Mouse (Mus musculus) lung, postnatal 4 days (tissue): ENCODE data around the gene Olfr572.

ENCODE experiments used
- DNase-seq, 2 experiments: peaks; one replicate each; pipeline ENCODE4 v3.0.0; 2021

Gene Olfr572

DNA sequence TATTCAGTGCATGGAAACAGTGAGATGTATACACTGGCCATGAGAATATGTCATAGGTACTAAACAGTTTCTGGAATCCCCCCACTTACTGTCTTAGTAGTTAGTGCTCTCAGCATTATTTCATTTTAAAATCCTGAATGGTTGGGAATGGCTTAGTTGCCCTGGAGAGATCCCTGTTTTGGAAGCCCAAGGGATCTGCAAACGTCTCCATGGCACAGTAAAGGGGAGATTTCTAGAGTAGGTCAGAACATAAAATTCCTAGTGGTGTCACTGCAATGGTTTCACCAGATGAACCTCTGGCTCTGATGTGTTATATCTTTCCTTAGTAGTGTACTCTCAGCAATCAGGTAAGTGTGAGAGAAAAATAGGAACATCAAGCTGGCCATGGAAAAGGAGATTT is at the start of gene Olfr572:
Gene Olfr572 (plus strand): TSS at position 301 of the 400 bp plus-strand sequence.
- DNase-seq = no peak

DNA sequence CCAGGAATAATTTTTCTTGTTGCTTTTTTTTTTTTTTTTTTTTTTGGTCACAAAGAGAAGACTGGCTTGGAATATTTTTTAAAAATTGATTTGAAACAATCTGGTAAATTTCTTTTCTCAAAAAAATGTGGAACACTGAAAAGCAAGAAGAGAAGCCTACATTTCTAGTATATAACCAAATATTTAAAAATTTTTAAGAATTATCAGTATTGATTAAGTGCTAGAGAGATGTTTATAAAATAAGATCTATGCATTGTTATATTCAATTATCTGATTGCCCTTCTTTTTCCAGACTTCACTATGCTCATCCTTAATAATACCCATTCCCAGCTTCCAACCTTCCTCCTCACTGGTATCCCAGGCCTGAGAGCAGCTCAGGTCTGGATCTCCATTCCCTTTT is 47.4 kb upstream of the Olfr572 start, which contains the start of gene Olfr568:
Gene Olfr568 (plus strand): TSS at position 301 of the 400 bp plus-strand sequence.
- no peak for DNase-seq

DNA sequence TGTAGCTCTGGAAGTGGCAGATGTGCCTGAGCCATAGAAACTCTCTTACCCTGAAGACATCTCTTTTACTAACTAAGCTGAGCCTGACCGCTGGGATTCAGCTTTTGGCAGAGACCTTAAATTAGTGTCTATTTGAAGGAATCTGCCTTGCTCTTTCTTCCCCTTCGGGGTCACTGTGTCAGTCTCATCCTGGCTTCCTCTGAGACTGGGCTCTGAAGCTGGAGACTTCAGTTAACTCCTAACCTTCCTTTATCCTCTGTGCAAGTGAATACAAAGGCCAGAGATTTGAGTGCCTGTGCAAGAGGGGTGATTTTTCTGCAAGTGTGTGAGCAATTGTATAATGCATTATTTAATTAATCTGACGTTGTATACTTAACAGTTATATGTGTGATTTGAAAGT is 33.4 kb upstream of the Olfr572 start, which contains the start of gene Olfr569:
Gene Olfr569 (minus strand): TSS at position 101 of the 400 bp plus-strand sequence.
- DNase-seq = no peak

DNA sequence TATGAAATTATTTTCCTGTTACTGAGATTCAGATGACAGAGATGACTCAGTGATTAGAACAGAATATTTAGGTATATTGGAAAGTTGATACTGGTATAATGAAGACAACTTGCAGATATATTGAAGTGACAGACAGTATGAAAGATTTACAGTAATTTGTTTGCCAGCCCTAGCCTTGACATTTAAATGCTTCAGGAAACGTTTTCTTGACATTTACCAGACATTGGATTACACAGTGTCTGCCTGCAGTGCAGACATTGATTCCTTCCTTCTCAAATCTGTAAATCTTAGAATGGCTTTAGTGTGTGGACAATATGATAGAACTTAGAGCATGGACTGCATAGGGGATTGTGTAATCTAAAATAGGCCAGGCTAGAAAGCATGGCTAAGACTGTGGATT is 8.9 kb upstream of the Olfr572 start:
- no peak for DNase-seq

DNA sequence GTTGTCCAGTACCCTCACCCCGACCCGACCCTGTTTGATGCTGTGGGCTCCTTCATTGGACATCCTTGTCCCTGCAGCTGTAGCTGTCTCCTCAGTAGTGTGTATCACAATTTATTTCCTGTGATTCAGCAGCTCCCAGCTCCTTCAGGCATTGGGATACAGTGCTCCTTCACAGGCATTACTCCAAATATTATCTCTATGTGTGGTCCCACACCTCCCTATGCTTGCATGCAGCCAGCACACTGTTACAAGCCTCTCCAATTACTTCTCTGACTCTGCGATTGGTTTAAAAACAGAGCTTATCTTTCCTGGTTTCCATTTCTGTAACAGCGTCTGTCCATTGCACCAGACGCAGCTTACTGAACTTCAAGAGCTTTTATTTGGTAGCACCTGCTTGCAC is 7.8 kb upstream of the Olfr572 start:
- no peak for DNase-seq

DNA sequence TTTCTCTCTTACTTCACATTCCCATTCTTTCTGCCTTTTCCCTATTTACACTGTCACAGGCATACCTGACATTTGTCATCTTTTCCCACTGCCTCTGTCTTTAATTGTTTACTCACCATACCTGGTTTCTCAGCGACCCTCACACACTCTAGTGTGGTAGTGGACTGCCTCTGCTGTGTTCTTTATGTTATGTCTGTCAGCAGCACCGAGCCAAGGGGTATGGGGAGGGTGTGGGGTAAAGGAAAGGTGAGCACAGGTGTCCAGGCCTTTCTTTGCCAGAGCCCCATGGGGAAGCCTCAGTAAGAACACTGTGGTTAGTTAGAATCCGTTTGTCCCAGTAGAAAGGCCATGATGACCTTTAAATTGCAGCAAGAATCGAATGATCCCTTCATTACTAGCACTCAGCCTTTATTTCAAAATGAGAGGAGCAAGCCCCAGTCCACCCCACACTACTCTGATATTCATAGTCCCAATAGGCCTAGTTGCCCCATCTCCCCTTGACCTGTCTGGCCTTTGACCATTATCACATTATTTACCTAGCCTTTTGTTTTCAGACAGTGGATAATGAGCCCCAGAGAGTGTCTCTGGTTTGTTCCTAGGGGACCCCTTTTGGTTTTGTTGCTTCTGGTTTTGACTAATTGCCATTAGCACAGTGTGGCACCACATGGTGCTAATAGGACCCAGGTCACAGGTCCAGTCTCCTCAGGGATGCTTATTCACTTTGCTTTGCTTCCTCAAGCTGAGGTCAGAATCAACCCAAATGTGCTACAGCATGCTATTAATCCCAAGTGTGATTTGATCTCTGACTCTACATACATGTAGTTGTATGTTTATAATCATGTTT is 7.0 kb upstream of the Olfr572 start, which contains the start of gene Olfr571:
Gene Olfr571 (minus strand): TSS at position 505 of the 844 bp plus-strand sequence.
- DNase-seq = no peak

DNA sequence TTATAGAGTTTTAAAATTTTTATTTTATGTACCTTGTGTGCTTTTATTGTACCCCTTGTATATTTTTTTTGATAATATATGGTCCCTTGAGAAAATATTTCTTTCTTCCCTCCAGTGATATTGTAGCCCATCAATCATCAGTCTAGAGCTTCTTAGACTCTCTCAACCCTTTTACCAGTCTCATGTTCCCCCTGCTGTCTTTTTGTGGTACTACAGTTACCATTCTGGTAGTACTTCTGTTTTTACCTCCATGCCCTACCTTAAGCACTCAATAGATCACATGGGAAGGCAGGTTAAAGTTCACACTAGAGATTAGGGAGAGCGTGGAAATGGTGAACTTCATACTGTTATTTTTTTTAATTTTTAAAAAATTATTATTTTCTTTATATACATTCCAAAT is 4.6 kb upstream of the Olfr572 start:
- DNase-seq = no peak

DNA sequence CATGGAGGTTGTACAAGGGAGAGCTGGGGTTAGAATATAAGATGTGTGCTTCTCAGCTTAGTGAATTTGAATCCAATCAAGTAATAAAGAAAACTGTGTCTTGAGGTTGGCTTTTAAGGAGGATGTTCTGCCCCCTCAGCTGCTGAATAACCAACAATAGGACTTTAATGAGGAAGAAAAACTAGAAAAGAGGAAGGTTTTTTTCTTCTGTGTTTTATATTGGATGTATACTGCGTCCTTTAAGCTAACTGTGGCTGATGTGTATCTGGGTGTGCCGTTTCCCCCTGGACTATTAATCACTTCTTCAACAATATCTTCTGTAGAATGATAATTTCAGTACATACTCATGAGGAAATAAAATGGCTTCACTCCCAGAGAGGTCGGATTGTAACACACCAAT is 2.9 kb downstream of the Olfr572 start:
- DNase-seq = no peak

DNA sequence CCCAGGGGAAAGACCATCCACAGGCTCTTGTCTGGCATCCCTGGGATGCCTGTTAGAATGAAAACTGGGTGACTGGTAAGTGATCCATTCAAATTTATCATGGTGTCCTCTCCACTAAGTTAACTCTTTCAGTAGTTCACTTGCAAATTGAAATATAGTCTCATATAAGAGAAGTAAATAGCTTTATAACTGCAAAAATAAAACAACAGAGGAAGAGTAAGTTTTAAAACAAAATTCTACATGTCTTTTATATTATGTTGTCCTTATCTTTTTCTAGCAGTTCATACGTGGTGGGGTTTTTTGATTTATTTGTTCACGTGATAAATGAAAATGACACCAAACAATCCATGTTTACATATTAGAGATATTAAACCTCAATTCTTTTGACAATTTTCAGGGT is 18.3 kb downstream of the Olfr572 start, which contains the start of gene Olfr573-ps1:
Gene Olfr573-ps1 (minus strand): TSS at position 101 of the 400 bp plus-strand sequence.
- DNase-seq = no peak

DNA sequence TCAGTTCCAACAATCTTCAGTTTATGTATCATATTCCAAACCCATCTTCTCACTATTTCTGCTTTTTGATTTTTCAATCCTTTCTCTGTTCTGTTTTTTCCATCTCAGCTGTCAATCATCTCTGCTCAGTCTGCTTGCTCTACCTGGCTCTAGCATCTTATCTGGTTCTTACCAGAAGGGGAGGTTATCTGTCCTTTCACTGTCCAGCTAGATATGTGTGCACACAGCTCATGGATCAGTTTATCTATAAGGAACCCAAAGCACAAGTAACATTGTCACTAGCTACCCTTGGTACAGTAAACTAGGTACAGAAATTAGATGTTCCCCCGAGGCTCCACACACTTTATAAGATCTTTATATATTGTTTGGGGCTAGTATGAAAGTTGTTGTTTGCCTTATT is 19.2 kb downstream of the Olfr572 start:
- DNase-seq = no peak

DNA sequence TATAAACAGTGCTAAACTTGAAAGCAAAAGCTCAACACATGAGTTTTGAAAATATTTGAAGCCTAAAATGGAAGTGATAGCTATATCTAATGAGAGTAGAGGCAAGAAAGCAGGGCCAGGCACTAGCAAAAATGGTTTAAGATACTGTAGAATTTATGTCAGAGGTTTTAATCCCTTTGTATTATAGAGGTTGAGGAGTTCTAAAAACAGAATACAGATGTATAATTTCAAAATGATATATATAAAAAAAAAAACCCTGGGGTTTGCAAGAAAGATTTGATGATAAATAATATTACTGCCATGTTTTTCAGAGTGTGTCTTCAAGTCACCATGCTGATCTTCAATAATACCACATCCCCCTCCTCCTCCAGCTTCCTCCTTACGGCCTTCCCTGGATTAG is 24.0 kb downstream of the Olfr572 start, which contains the start of gene Olfr574:
Gene Olfr574 (plus strand): TSS at position 301 of the 400 bp plus-strand sequence.
- DNase-seq = no peak

DNA sequence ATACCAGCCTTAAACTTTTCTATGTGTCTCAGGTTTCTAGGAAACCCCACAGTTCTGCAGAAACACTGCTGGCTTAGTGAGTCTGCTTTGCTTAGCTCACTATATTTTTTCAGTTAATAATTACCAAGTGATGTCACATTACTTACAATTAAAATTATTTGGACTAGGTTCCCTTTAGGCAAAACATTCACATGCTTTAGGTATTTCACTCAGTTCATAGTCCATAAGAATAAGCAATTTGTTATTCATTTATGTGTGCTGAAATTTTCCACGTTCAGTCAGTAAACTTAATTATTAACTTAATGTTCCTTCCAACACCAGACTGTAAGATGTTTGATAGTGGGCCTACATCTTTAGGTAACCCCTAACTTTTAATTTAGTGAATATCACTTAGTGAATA is 26.5 kb downstream of the Olfr572 start:
- DNase-seq = no peak

DNA sequence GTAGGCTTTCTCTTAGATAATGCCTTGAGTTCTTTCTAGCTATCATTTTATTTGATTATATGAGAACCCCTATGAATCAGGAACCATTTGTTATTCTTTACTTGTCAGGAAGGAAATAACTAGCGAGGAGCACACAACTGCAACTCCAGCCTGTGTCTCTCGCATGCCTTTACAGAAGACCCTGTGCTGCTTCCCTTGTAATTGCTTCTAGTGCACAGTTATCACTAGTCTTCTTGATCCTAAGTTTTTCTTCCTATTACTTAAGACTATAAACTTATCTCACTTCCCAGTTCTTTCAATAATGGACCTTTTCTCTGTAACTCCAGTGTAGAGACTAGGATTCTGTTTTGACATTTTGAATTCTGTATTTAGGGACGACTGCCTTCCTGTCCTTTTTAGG is 33.9 kb downstream of the Olfr572 start:
- DNase-seq = no peak

DNA sequence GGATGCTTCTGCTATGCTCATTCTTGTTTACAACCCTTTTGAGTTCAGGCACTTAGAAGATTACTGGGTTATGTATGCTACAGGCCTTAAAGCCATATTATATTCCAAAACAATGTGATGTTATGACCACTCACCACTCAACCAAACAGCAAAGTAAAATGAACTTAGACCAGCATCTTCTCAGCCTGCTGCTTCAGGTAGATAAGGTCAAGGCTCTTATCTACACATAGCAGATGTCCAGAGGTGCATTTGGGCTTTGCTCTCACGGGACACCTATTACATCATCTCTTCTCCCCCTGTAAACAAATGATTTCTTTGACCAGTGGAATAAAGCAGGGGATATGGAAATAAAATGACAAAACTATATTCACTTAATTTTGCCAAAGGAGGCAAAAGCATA is 34.4 kb downstream of the Olfr572 start, which contains the start of gene Olfr575:
Gene Olfr575 (minus strand): TSS at position 183 of the 400 bp plus-strand sequence.
- no peak for DNase-seq

DNA sequence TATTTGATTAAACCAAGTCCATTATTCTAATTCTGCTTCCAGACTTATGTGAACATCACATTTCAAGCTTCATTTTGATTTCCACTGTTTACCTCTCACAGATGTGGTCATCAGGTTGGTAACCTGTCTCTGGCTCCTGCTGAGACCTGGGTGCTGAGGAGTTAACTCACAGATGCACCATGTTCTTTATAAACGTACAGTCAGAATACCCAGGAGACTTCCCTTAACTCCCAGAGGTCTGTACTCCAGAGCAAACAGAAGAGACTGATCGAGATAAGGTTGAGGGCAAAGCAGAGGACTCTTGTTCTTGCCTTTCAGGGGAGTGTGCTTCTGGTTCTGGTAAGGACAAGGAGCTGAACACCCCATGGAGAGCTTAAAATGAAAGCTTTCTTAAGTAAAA is 38.2 kb downstream of the Olfr572 start, which contains the start of gene Olfr576:
Gene Olfr576 (plus strand): TSS at position 301 of the 400 bp plus-strand sequence.
- no peak for DNase-seq

DNA sequence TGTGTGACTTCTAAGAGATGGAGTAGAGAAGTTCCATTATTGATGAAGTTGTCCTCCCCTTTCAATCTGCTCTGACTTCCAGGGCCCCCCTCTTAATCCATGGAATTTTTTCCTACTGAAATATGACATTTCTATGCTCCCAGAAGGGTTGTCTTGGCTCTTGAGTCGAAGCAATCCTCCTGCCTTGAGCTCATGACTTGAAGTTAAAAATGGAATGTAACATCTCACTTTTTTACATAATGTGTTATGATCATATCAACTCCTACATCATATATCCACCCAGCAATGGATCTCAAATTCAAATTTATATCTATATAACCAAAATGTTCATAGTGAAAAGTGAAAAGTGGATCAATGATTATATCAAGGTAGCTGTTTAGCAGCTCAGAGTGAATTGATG is 50.2 kb downstream of the Olfr572 start:
- no peak for DNase-seq

DNA sequence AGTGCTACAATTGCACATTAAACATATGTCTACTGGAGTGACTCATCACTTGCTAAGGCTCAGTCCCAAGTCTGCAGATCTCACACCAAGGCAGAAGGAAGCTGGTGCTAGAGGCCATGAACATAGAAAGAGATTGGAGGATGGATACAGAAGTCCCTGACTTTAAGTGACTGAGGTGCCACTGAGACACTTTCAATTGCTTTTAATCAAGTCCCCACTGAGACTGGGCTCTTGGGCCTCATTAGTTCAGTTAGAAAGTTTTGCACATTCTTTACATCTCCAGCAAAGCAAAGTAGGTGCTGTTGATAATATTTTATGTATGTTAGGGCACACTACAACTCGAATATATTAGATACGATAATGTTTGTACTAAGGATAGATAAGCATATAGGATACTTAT is 51.6 kb downstream of the Olfr572 start, which contains the start of gene Olfr577:
Gene Olfr577 (minus strand): TSS at position 101 of the 400 bp plus-strand sequence.
- no peak for DNase-seq
